Mouse (Mus musculus): ENCODE measurements around the gene Rara.
"Not testable (repeated sequence)": the region's sequence is repeated elsewhere in the genome, so short reads cannot be mapped to it uniquely, and the experiment has no call there.

The Rara gene

DNA sequence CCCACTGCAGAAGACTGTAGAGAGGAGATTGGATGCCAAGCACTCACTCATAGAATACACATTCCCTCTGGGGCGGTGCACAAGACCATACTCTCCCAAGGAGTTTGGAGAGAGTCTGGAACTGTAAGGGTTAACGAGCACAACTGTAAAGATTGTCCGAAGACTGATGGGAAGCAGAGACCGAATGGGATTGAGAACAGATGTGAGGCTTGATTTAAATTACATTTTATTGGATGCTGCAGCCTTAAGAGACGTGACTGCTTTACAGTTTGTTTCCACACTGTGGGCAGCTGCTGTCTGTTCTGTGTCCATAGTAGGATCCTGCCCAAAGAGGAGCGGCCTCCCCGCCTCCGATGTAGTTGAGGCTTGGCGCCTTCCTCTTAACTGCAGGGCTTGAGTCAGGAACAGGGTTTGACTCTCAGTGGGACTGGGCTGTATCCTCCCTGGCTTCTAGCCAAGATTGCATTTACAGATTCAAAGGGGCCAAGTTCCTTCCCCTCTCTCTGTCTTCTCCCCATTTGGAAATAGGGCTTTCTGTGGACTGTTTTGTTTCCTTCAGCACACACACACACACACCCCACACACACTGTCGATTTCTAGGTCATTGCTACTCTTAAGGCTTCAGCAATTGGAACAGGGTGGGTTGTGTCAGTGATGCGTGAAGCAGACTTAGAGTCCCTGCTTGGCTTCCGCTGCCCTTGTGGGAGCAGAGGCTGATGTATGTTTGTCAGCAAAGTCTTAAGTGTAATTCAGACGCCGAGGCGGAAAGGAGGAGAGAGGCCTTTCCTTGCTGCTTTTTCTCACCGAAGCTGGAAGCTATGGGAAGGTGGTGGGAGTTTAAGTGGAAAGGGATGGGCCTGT lies 4.5 kb upstream of the Rara start:
- not testable (repeated sequence) for DNase-seq (ENCODE audit: low spot score in 2 of 2)

DNA sequence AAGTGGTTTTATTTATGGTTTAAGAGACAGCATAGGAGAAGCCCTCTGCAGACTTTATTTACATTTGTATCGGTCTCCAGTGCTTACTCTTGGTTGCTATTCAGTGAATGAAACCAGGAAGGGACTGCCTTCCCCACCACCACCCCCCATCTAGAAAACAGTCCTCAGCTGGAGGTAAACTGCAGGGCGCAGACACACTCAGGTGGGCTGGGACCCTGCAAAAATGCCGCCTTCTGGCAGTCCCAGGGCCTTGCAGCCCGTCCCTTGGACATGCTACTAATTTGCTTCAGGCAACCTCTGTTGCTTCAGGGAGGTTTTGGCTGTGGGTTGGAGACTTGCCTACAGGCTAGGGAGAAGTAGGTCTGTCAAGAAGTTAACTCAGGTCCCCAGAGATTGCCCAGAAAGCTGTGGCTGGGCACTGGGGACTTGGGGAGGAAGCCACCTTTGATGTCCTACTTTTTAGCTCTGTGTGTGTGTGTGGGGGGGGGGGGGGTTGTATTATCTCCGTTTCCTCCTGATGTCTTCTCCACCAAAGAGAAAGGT lies 2.9 kb upstream of the Rara start:
- DNase-seq (ENCODE audit: low spot score in 2 of 2): no peak

DNA sequence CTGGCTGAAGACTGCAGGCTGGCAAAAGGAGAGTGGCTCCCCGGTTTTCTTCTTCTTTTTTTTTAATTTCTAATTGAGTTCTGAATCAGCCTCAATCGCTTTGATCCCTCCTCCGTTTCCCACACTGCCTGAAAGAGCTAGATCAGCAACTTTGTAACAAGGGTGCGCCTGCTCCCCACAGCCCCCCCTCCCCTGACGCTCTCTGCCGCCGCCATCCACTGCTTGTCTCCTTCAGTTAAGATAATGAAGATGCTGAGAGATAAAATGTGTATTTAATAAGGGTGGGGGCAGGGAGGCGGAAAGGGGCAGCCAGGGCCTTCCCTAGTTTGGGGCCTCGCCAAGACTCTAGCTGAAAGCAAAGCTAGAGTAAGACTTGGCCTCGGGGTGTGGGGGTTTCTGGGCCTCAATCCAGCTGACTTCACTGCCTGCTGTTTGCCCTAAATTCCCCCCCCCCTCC lies 2.3 kb upstream of the Rara start:
- DNase-seq (ENCODE audit: low spot score in 2 of 2): peak in 1 of 2 experiments; percentile 60

DNA sequence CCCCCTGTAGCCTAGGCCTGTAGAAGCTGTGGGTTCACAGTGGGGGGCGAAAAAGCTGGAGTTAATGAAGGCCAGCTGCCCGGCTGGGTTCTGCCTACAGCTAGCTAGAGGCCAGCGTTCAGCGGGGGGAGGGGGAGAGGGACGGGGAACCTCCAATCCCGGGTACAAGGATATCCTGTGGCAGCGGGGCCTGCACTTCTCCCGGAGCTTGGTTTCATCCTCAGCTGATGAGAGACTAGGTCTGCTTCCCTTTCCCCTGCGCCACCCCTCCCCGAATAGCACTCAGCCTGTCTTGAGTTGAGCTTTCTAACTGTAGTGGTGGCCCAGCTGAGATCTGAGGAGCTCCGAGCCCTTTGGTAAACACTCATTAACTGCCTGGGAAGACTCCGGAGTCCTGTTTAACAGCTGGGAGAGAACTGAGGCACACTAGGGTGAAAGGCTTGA lies 1.7 kb upstream of the Rara start:
- peak in 1 of 2 experiments; percentile 67 for DNase-seq (ENCODE audit: low spot score in 2 of 2)

DNA sequence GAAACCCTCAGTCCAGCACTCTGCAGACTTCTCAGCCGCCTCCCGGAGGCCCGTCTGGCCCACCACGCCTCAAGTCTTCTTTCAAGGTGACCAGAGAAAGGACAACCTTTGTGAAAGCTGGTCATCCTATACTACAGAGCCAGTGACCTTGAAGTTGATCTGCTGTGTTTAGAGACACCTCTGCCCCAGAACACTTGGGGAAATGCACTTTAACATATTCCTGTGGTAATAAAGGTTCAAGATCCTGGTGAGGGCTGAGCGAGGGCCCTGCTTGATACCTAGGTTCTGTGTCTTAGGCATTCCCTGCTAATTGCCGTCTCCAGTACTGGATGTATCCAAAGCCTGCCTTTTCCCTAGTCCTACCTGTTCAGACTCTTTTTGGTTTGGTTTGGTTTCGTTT lies 1.1 kb upstream of the Rara start:
- DNase-seq (ENCODE audit: low spot score in 2 of 2): no peak

DNA sequence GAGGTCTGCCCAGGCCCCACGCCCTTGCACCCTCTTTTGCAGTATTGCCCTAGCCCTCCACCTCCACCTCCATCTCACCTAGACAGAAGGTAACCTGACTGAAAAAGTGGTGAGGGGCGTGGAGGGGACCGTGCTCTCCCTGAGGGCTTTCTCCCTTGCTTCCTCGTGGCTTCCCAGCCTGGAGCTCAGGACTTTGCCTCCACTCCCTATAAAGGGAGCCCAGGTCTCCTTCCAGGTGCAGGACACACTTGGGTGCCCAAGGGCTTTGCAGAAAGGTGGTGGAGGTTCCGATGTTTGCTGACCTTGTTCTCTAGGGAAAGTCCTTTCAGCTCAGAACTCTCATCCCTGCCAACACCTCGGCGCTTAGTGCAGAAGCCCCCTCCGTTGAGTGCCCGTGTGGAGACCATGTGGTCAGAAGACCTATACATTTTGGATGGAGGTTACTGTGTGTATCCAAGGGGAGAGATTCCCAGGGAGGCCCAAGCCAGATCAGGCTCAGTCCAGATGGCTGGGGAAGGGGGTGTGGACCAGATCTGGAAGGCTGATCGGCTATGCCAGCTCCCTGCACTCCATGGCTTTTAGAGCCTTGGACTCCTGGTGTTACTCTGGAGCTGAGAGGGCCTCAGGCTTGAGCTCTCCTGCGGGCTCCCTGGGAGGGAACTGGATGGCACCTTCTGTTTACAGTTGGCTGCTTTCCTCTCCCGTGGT lies 722 bp downstream of the Rara start:
- no peak for DNase-seq (ENCODE audit: low spot score in 2 of 2)

DNA sequence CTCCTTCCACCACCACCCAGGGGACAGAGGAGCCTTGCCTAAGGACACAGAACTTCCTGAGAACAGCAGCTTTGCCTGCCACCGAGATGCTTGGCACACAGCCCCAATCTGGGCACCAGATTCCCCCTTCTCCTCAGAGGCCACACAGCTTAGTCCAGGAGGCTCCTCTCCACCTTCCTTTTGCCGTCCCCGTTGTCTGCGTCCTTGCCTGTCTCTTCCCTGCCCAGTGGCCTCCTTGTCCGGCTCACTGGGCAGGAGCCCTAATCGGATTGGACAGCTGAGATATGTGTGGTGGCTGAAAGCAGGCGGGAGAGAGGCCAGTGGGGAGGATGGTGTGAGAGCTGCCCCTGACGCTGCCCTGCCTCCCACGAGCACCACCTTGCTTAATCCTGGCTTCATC lies 1.9 kb downstream of the Rara start:
- DNase-seq (ENCODE audit: low spot score in 2 of 2): peak in 1 of 2 experiments; percentile 63

DNA sequence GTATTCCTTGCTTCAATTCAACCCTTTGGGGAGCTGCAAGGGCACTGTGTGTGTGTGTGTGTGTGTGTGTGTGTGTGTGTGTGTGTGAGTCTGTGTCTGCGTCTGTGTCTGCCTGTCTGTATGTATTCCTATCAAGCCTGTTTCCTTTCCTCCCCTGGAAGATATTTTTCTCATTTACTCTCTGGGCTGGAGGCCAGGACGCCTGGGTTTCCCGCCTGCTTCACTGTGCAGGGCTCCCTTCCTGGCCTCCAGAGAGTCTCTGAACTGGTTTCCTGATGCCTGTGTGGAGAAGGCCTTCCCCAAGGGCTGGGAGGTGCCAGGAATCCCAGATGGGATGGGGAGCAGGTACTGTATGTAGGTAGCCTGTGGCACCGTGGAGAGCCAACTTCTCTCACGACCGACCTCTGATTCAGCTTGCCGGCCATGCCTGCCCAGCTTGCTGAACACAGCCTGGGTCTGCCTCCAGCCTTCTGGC lies 2.5 kb downstream of the Rara start:
- DNase-seq (ENCODE audit: low spot score in 2 of 2): no peak

DNA sequence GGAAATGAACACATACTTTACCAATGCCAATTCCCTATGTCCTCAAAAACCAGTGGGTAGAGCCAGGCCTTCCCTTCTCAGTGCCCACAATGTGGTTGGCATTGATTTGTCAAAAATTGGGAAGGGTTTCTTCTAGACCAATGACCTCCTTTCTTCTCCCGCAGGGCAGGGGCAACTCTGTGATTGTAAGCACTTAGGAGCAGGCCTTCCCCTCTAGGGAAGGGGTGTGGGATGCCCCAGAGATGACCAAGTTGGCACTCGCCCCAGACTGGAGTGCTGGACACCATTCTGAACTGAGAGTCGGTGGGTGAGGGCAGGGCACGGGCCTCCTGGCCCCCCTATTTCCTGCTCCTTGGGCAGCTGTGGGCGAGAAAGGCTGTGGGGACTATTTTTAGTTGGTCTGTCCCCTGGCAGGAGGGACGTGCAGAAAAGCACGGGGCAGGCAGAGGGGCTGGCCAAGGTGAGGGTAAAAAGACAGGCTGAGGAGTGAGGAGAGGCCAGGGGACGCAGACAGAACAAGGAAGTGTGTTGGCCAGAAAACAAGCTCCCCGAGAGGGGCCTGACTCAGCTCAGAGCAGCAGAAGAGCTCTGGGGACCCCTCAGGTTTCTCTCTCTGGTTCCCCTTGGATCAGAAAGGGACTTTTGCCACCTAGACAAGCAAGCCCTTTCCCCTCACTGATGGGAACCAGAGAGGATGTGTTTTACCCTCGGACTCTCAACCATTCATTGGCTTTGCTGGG lies 3.3 kb downstream of the Rara start:
- DNase-seq (ENCODE audit: low spot score in 2 of 2): no peak

DNA sequence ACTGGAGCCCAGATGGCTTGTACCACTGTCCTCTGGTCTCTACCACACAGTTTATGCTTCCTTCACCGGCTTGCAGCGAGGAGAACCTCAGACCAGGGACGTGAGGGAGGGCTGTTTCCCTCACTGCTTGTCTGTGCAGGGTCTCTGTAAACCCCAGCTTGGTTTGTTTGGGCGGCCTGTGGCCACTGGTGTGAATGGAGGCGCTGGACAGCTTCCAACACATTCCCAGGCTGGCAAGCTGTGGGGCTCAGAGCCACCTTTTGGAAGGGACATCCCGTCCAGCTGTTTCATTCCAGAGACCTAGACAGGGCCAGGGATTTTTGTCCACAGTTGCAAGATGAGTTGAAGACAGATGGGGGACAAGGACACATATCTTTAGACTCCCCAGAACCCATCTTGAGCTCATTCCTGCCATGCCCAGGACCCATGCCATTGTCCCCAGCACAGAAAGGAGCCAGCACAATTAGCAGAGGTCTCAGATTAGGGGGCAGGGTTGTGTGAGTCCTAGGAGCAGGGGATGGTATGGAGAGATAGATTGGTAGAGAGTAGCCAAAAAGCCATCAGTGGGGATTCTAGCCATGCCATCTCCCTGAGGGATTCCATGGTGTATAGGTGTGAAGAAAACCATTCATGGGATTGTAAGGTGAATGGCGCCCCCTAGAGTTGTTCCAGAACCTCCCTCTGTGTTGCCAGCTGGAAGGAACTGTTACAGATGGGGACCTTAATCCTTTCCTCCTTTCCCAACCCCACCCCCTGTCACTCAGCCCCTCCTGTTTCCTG lies 4.1 kb downstream of the Rara start:
- DNase-seq (ENCODE audit: low spot score in 2 of 2): peak in 1 of 2 experiments; percentile 59

DNA sequence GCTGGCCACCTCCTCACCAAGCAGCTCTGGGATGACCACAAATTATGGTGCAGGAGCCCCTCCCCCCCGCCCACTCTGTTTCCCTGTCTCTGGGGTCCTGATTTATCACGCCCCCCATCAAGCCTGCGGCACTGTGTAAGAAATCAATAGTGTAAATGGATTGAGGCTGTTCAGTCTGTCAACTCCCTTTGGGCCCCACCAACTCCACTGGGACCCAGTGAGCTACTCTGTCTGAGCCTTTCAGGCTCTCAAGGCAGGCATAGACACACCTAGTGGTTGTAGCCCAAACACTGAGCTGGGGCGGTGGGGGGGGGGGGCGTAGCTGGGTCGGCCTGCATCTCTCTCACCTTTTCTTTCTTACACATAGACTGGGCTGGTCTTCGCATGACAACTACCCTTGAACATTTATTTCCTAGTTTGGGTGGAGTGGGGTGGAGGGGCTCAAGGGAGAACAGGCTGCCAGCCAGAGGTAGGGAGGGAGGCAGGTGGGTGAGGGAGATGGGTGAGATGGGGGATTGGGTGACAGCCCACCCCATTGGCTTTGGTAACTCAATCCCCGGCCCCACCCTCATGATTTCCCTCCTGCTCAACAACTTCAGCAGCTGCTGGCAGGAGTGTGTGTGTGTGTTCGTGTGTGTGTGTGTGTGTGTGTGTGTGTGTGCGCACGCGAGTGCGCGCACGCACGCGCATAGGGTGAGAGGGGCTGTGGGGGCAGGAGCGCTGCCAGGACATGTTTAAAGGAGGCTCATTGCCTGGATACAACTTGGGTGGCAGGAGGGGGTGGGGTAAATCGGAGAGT lies 4.9 kb downstream of the Rara start:
- no peak for DNase-seq (ENCODE audit: low spot score in 2 of 2)

DNA sequence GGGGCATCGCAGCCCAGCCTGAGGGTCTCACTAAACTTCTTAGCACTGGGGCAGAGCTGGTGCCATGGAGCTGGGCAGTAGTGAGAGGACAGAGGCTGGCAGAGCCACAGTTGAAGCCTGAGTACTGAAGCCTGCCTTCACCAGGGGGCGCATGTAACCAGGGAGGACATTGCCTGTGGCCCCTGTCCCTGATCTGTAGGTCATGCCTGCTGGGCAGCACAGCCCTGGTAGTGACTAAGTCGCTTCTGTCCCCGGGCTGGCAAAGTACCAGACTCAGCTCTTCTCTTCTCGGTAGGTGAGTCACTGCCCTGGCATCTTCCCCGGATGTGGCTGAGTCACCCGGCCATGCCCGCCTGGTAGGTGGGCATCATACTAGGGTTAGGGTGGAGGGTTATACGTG lies 5.5 kb downstream of the Rara start:
- DNase-seq (ENCODE audit: low spot score in 2 of 2): peak in 1 of 2 experiments; percentile 57

DNA sequence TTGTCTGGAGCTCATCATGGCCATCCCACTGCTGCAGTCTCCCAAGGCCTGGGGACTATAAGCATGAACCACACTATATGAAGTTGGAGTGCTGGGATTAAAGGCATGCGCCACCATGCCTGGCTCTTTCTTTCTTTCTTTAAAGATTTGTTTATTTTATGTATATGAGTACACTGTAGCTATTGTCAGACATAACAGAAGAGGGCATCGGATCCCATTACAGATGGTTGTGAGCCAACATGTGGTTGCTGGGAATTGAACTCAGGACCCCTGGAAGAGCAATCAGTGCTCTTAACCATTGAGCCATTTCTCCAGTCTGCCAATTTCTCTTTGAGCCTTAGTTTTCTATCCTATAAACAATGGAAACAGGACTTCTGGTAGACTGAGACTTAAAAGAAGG lies 6.2 kb downstream of the Rara start:
- DNase-seq (ENCODE audit: low spot score in 2 of 2): not testable (repeated sequence)

DNA sequence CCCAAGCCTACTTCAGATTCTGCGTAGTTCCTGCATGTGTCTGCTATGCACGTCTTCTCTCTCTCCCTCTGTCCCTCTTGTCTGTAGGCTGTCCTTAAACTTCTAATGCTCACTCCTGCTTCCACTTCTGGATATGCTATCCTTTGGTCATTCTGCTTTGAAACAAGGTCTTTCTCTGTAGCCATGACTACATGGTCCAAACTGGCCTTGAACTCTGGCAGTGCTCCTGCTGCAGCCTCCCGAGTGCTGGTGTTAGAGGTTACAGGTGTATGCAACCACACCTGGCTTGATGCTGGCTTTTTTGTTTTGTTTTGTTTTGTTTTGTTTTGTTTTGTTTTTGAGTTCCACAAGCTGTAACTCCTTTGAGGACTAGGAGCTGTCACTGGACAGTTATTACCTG lies 6.7 kb downstream of the Rara start:
- DNase-seq (ENCODE audit: low spot score in 2 of 2): no peak

DNA sequence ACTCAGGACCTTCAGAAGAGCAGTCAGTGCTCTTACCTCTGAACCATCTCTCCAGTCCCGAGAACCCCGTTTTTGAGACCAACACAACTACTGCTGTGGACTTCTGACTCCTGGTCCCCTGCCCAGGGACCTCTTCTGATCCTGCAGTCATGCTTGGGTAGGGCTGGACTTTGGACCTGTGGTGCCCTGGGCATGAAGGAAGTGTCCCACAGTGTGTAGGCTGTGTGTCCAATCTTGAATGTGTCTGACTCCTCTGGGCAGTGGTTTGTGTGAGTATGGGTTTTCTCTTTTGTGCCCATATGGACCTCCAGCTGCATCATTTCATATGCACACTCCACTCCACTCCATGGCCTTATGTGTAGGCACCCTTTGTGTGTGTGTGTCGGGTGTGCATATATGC lies 7.5 kb downstream of the Rara start:
- no peak for DNase-seq (ENCODE audit: low spot score in 2 of 2)

DNA sequence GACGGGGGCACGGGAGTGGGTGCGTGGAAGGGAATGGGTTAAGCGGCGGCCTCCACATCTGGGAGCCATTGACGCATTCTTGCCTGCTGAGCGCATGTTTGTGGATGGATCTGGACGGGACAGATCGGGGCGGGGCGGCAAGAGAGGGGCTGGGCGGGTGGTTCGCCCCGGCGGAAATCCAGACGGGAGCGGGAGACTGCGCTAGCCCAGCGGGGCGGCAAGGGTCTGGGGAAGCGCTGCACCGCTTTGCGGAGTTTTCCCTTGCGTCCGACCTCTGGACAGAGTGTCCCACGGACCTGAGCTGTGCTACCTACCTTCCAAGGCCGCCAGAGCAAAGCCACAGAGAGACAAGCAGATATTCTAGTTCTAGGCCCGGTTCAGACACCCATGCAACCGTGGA lies 8.6 kb downstream of the Rara start:
- DNase-seq (ENCODE audit: low spot score in 2 of 2): no peak

DNA sequence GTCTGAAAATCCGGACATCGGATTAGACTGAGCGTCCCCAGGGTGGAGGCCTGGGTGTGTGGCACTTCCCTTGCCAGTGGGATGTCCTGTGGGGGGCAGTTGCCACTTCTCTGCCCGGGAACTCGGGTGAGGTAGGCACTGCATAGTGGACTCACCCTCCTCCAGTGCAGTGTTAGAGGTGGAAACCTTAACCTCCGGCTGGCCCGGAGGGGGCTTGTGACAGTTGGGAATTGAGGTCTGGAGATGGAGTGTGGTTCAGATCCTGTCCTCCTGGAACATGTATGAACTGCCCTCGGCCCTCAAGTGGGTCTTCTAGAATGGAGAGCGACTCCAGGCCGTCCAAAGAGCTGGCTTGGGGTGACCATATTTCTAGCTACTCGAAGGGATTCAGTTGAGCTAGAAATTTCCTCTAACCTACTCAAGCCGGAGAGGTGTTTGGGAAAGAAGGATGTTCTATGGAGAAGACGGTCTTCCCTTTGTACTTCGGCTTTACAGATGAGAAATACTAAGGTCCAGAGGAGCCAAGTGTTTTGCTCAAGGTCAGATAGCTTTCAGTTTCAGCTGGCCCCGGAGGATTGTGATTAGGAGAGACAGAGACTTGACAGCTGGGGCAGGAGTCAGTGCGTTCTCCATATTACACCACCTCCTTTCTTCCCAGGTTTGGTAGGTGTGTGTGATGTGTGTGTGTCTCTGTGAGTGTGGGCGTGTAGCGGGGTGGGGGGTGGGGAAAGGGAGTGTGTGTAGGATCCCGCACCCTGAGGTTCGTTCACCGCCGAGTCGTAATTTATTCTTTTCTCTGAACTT lies 9.2 kb downstream of the Rara start:
- DNase-seq (ENCODE audit: low spot score in 2 of 2): no peak

DNA sequence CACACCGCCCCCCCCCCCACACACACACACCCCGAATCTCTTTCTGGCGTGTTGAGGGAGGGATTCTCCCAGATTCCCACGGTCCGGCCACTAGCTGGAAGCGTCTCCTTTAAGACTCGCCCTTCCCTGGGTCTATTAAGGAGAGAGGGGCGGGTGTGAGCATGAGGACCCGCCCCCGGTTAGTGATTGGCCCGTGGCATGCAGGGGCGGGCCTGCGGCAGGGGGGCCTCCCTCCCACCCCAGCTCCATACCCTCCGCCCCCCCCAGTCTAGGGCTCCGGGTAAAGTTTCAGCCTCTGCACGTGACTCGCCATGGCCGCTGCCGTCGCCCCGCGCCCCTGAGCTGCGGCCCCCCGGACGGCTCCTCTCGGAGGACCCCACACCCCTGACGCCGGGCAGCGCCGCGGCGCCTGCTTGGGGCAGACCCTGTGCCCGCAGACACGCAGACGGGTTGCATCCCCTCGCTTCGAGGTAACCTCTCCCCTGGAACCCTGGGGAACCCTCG lies 9.8 kb downstream of the Rara start:
- peak in 1 of 2 experiments; percentile 65 for DNase-seq (ENCODE audit: low spot score in 2 of 2)
